Mouse (Mus musculus) limb, embryonic 10.5 days (tissue): Measurements from ENCODE around the gene Htr7. TPM values are rescaled to one million over a fixed set of nuclear protein-coding genes. Genes with fewer than 3 reads are reported as not detected.

ENCODE experiments used
- DNase-seq: peaks from one replicate; pipeline ENCODE4 v3.0.0-alpha.2; 2017; ENCODE audit warnings: low spot score
- H3K27ac ChIP-seq: fragments of 300-500 bp; sonication (generic); 2 replicates; pipeline ENCODE4 v1.5.1; 2016; ENCODE audit warnings: mild to moderate bottlenecking
- H3K27me3 ChIP-seq: fragments of 300-500 bp; sonication (generic); 2 replicates; pipeline ENCODE4 v1.6.1; 2016; ENCODE audit warnings: low read depth, mild to moderate bottlenecking; ENCODE audit not compliant: poor library complexity, severe bottlenecking
- H3K36me3 ChIP-seq: fragments of 300-500 bp; sonication (generic); 2 replicates; pipeline ENCODE4 v1.6.1; 2016; ENCODE audit warnings: mild to moderate bottlenecking, moderate library complexity
- H3K4me1 ChIP-seq: fragments of 300-500 bp; sonication (generic); 2 replicates; pipeline ENCODE4 v1.6.1; 2016
- H3K4me3 ChIP-seq: fragments of 300-500 bp; sonication (generic); 2 replicates; pipeline ENCODE4 v1.5.1; 2016; ENCODE audit warnings: mild to moderate bottlenecking, moderate library complexity
- H3K9me3 ChIP-seq: fragments of 300-500 bp; sonication (generic); replicated peaks from 2 replicates; pipeline ENCODE4 v1.6.1; 2016; ENCODE audit warnings: mild to moderate bottlenecking
- WGBS: fragments of 180-500 bp; shearing (Covaris S2); methylation state at CpG from one replicate; pipeline ENCODE4 v1.1.7; 2016; 5-methylcytosine and 5-hydroxymethylcytosine counted together
- polyA plus RNA-seq: library from polyadenylated mRNA; unstranded; fragments of >200 nt; fragmentation: Nextera tagmentation; extraction: Ambion mirVana; gene quantifications from 2 replicates; pipeline ENCODE4 v1.2.1, GENCODE M21; 2016

Gene Htr7
- polyA plus RNA-seq, result not detected in 2 replicates

DNA sequence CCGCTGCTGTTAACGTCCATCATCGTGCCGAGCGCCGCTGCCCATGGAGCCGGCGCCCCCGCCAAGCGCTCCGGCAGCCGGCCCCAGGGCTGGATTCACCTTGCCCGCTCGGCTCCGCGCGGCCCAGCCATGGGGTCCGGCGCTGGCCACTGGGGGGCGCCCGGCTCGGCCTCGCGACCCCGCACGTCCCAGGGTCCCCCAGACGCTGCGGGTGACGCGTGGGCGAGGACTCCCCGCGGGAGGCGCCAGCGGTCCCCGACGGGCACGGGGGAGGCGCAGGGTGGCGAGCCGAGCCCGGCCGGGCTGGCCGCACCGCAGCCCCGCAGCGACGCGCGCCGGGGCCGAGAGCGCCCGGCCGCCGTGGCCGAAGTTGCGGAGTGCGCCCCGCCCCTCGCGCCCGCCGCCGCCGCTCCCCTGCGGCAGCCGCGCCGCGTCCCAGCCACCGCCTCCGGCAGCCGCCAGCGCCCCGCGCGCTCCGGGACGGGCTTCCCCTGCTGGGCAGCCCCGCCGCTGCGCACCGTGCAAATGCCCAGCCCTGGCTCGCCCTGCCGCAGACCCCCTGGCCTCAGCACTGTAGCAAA is at the start of gene Htr7:
Gene Htr7, minus strand, starts transcription at position 277 of the 581 bp plus-strand sequence.
- H3K27ac ChIP-seq, result peak within 1 kb of the TSS; percentile 19; the same call in 1 of the 2 replicates
- DNase-seq, result peak; percentile 79
- H3K9me3 ChIP-seq, result no peaks in the 10 kb centered on the region
- H3K4me3 ChIP-seq, result peak within 1 kb of the TSS; percentile 65
- H3K4me1 ChIP-seq, result peaks cover 7% of the 10 kb centered on the region
- H3K27me3 ChIP-seq, result peaks cover 56% of the 10 kb centered on the region
- 6% methylated on average over 85 of the region's 86 CpGs for WGBS
- no peaks in the 10 kb centered on the region for H3K36me3 ChIP-seq

DNA sequence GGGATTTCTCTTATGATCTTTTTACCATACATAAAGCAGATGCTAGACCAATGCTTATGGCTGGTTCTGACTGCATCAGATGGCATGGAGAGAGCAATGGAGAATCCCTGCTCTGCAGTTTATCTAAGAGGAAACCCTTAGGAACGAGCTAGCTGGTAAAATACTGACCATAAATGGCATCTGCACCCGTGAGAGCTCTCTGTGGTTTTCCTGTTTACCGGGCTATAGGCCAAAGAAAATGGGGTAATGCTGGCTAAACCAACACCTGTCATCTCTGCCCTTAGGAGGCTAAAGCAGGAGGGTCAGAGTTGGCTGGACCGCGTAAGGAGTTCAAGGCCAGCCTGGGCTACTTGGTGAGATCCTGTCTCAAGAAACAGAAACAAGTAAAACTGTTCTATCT is 46.6 kb upstream of the Htr7 start:
- Histone ChIP-seq H3K4me3 (no peak overlapping the region), H3K36me3 (peaks cover 53% of the 10 kb centered on the region), H3K27ac (no peak overlapping the region), H3K9me3 (no peaks in the 10 kb centered on the region), H3K27me3 (peaks cover 10% of the 10 kb centered on the region), H3K4me1 (no peaks in the 10 kb centered on the region)
- WGBS, result 89% methylated on average over 5 of the region's 5 CpGs
- no peak for DNase-seq

DNA sequence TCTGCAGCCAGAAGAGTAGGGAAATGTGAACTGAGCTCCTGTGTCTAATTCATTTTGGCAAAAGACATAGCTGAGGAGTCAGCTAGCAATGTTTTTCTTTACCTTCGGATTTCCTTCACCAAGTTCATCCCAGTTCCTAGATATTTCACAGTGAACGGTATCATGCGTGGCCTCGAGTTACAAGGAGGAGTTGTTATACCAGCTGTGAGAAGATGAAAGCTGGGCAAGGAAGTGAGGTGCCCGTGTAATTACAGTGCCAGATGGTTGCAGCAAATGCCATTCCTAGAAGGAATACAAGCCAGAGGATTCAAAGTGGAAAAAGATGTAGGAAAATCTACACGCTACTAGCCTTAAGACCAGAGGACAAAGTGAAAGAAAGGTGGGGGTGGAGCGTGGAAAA is 41.6 kb upstream of the Htr7 start:
- DNase-seq, result no peak
- Histone ChIP-seq H3K27ac (no peak overlapping the region), H3K4me1 (no peaks in the 10 kb centered on the region), H3K36me3 (peaks cover 87% of the 10 kb centered on the region), H3K4me3 (no peak overlapping the region), H3K27me3 (no peaks in the 10 kb centered on the region), H3K9me3 (no peaks in the 10 kb centered on the region)
- 88% methylated on average over 7 of the region's 7 CpGs for WGBS

GRCm38 (mm10) chr19:36098265-36098664 is 41.0 kb upstream of the Htr7 start:
- Histone ChIP-seq H3K9me3 (no peaks in the 10 kb centered on the region), H3K36me3 (peaks cover 86% of the 10 kb centered on the region), H3K4me3 (no peak overlapping the region), H3K4me1 (no peaks in the 10 kb centered on the region), H3K27me3 (no peaks in the 10 kb centered on the region), H3K27ac (no peak overlapping the region)
- DNase-seq, result no peak
- WGBS, result 97% methylated on average over 1 of the region's 1 CpGs

DNA sequence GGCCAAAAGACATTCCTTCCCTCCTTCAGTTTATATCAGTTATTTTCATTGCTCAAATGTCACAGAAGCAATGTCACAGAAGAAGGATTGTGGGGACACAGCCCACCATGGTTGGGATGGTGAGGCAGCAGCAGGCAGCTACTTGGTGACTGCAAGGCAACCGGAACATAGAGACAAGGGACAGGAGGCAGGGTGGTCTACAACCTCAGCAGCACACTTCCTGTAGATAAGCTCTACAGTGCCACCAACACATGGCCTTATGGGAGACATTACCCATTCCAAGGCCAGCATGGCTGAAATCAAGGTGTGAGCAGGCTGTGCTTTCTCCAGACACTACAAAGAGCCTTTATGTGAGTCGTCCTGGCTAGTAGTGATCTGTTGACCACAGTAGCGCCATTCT is 39.9 kb upstream of the Htr7 start:
- Histone ChIP-seq H3K36me3 (peaks cover 88% of the 10 kb centered on the region), H3K27me3 (no peaks in the 10 kb centered on the region), H3K4me1 (no peaks in the 10 kb centered on the region), H3K4me3 (no peak overlapping the region), H3K9me3 (no peaks in the 10 kb centered on the region), H3K27ac (no peak overlapping the region)
- no peak for DNase-seq
- 94% methylated on average over 3 of the region's 3 CpGs for WGBS

- Histone ChIP-seq H3K9me3 (no peaks in the 10 kb centered on the region), H3K36me3 (peaks cover 87% of the 10 kb centered on the region), H3K4me1 (no peaks in the 10 kb centered on the region), H3K27me3 (no peaks in the 10 kb centered on the region), H3K27ac (no peak overlapping the region), H3K4me3 (no peak overlapping the region)
- DNase-seq, result no peak
- WGBS, result 69% methylated on average over 5 of the region's 5 CpGs
These were observed 33.5 kb upstream of the Htr7 start for GRCm38 (mm10) chr19:36090781-36091180.

GRCm38 (mm10) chr19:36083262-36084225 is 26.2 kb upstream of the Htr7 start, which contains the start of gene Rpp30:
TSS of gene Rpp30 (plus strand) at chr19:36083716.
- Histone ChIP-seq H3K27ac (peak within 1 kb of the TSS; percentile 83), H3K27me3 (no peaks in the 10 kb centered on the region), H3K9me3 (no peaks in the 10 kb centered on the region), H3K4me1 (peaks cover 7% of the 10 kb centered on the region), H3K4me3 (peak within 1 kb of the TSS; percentile 86), H3K36me3 (peaks cover 19% of the 10 kb centered on the region)
- 3% methylated on average over 34 of the region's 34 CpGs for WGBS
- DNase-seq, result peak; percentile 87

DNA sequence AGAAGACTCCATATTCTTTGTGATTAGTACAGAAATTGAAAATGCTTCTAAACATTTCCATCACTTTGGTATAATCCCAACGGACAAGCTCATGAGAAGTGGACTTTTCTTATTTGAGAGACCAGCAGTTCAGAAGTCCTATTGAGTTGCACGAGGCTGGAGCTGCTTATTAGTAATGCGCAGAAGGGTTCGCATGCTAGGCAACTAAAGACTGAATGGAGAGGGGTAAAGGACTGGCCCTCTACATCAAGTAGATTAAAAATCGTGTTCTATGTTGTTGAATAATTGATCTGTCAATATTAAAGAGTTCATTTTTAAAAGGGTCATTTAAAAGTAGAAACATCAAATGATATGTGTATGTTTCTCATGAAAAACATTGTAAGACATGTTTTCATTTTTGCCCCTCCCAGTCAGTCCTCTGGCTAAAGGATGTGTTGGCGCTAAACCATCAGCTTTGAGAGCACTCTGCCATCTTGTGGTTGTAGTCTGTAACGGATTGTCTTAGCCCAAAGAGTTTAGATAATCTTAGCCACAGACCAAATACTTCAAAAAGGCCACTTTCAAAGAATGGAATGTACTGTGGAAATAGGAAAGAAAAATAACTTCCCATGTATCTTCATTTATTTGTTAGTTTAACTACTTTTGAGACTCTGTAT is 25.4 kb upstream of the Htr7 start:
- H3K4me3 ChIP-seq, result peak overlapping the region; percentile 86
- H3K27ac ChIP-seq, result peak overlapping the region; percentile 83
- H3K27me3 ChIP-seq, result no peaks in the 10 kb centered on the region
- peaks cover 7% of the 10 kb centered on the region for H3K4me1 ChIP-seq
- peaks cover 11% of the 10 kb centered on the region for H3K36me3 ChIP-seq
- WGBS, result 52% methylated on average over 7 of the region's 7 CpGs
- no peak for DNase-seq
- H3K9me3 ChIP-seq, result no peaks in the 10 kb centered on the region

DNA sequence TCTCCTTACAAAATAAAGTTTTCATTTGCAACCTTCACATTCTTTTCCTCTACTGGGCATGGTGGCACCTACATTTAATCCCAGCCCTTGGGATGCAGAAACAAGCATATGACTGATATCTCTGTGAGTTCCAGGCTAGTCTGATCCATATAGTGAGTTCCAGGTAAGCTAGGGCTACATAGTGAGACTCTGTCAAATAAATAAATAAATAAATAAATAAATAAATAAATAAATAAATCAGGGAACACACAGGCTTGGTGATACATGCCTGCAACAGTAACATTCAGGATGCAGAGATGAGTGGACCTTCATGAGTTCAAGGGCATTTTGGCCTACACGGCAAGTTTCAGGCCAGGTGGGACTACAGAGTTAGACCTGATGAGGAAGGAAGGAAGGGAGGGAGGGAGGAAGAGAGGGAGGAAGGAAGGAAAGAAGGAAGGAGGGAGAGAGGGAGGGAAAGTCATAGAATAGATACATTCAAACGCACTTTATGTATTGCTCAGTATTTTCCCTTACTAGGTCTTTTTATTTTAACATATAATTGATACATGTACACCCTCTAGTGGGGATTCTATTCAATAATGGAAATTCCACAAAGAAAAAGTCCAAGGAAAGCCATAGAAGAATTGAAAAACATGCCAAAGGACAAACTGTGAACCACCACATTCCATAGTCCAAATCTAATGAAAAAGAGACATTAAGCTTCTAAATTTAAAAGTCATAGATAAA is 5.7 kb upstream of the Htr7 start:
- H3K4me1 ChIP-seq, result no peaks in the 10 kb centered on the region
- no peak for DNase-seq
- H3K27ac ChIP-seq, result no peak overlapping the region
- H3K4me3 ChIP-seq, result no peak overlapping the region
- 89% methylated on average over 2 of the region's 2 CpGs for WGBS
- H3K9me3 ChIP-seq, result no peaks in the 10 kb centered on the region
- peaks cover 19% of the 10 kb centered on the region for H3K27me3 ChIP-seq
- H3K36me3 ChIP-seq, result no peaks in the 10 kb centered on the region

DNA sequence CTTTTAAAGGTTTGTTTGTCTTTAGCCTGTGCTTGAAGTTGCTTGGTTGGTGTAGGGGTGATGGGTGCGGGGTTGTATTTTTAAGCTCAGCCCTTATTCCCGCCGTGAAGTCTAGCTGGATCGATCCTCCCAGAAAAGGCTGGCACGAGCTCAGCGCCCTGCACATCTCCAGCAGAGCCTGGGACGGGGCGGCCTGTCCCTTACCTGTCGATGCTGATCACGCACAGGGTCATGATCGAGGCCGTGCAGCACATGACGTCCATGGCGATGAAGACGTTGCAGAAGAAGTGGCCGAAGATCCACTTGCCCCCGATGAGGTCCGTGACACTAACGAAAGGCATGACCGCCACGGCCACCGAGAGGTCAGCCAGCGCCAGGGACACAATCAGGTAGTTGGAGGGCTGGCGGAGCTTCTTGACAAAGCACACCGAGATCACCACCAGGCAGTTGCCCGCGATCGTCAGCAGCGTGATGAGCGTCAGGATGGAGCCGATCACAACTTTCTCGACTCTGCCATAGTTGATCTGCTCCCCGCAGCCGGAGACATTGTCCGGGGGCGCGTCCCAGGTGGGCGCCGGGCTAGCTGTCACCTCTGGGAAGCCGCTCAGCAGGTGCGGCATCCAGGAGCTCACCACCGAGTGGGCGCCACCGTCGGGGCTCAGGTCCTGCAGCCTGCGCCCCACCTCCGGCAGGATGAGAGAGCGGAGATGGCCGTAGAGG is 645 bp downstream of the Htr7 start:
- DNase-seq, result no peak
- peaks cover 56% of the 10 kb centered on the region for H3K27me3 ChIP-seq
- WGBS, result 8% methylated on average over 49 of the region's 49 CpGs

GRCm38 (mm10) chr19:36046046-36046445 is 11.3 kb downstream of the Htr7 start:
- 84% methylated on average over 7 of the region's 7 CpGs for WGBS
- H3K9me3 ChIP-seq, result no peaks in the 10 kb centered on the region

More for the DNA sequence above, 645 bp downstream of the Htr7 start:
- H3K9me3 ChIP-seq, result no peaks in the 10 kb centered on the region
- H3K4me3 ChIP-seq, result peak overlapping the region; percentile 65
- H3K4me1 ChIP-seq, result peaks cover 7% of the 10 kb centered on the region
- peak overlapping the region; percentile 19; the same call in 1 of the 2 replicates for H3K27ac ChIP-seq
- no peaks in the 10 kb centered on the region for H3K36me3 ChIP-seq

DNA sequence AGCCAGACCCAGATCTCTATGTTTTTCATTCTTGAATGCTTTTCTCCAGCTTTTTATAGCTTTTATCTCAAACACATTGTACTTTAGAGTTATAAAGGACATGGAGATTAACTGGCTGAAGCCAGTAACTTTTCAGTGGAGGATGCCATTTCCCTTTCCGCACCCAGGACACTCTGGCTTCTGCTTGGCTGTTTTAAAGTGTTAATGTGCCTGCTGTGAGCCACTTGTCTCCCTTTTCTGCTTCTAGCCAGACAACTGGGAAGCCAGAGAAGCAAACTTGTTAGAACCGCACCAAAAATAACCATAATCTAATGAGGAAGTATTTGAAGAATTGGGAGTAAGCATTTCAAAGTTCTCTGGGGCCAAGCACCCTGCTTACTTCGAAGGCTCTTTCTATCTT is 42.5 kb downstream of the Htr7 start:
- H3K27me3 ChIP-seq, result no peaks in the 10 kb centered on the region
- H3K9me3 ChIP-seq, result no peaks in the 10 kb centered on the region
- DNase-seq, result no peak
- no peaks in the 10 kb centered on the region for H3K36me3 ChIP-seq
- WGBS, result 18% methylated on average over 3 of the region's 3 CpGs
- H3K4me3 ChIP-seq, result no peak overlapping the region
- H3K27ac ChIP-seq, result no peak overlapping the region
- no peaks in the 10 kb centered on the region for H3K4me1 ChIP-seq

More at GRCm38 (mm10) chr19:36046046-36046445, 11.3 kb downstream of the Htr7 start:
- DNase-seq, result no peak
- H3K4me1 ChIP-seq, result no peaks in the 10 kb centered on the region
- no peaks in the 10 kb centered on the region for H3K27me3 ChIP-seq
- H3K4me3 ChIP-seq, result no peak overlapping the region
- H3K36me3 ChIP-seq, result no peaks in the 10 kb centered on the region
- H3K27ac ChIP-seq, result no peak overlapping the region
